In the genomic region with DNA sequence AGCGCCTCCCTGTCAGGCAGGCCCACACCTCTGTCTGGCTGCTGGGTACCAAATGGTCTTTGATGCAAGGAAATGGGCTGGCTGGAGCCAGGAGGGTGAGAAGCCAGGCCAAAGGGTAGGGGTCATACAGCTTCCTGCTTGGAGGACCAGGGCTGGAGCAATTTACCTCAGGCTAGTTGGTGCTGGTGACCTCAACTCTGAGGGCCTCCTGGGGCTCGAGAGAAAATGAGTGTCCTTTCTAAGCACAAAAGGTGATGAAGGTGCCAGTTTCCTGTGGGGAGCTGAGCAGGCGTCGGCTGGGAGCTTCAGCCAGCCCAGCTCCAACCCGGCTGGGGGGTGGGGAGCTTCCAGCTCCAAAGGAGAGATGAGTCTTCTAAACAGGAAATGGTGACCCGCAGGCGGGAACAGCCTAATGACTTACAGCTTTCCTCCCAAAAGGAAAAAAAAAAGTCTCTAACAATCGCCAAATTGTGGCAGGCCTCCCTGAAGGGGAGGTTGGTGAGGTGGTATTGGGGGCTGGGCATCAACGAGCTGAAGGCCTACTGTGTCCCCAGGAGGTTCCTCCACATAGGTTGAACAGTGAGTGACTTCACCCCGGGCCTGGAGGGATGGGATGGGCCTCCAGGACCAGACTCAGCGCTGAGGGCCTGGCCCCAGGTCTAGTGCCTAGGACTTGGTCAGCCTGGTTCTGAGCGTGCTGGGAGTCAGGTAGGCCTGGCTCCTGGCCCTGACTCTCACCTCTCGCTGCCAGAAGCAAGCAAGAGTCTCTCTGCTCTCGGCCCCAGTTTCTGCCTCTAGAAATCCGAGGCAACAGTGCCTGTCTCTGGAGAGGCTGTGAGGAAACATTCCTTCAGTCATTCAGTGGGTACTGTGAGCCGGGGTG, we compare ENCODE assay signal across 8 mouse cellular contexts. TPM values are rescaled to one million over a fixed set of nuclear protein-coding genes. Genes with fewer than 3 reads are reported as not detected.
DNase-seq lines count a peak whose midpoint lies in the region; ATAC-seq lines count a peak whose summit lies in the region.

No protein-coding gene starts in this region.

- DNase-seq in adrenal gland, postnatal 10 days = peak; percentile 64
- peak; percentile 89 for DNase-seq in embryonic facial prominence, embryonic 14.5 days (ENCODE audit: low spot score)
- DNase-seq in heart, postnatal 14 days = peak; percentile 60 to 65
- peak; percentile 76 to 78 for DNase-seq in kidney, postnatal 36 days
- DNase-seq in natural killer cell, adult 2 months (ENCODE audit: low spot score in 2 of 2) = no peak
- no peak for DNase-seq in layer of hippocampus, adult 8-10 months (ENCODE audit: low spot score in 2 of 2)

- H3K4me2 ChIP-seq in embryonic facial prominence, embryonic 14.5 days (ENCODE audit: low read depth, low read length) = peak overlapping the region; percentile 89
- no peak overlapping the region for H3K4me2 ChIP-seq in midbrain, embryonic 13.5 days (replicated peaks)

- ATAC-seq in embryonic facial prominence, embryonic 14.5 days (ENCODE audit: low read depth) = no peak
- ATAC-seq in midbrain, embryonic 13.5 days = no peak
- no peak for ATAC-seq in inflammation-experienced regulatory T-cells, adult 6 months

- peaks cover 40% of the 10 kb centered on the region for H3K36me3 ChIP-seq in embryonic facial prominence, embryonic 14.5 days (ENCODE audit: control insufficient read depth, insufficient read depth, low read length)
- no peaks in the 10 kb centered on the region for H3K36me3 ChIP-seq in midbrain, embryonic 13.5 days

- H3K9me3 ChIP-seq in embryonic facial prominence, embryonic 14.5 days (ENCODE audit: control insufficient read depth, low read length) = no peaks in the 10 kb centered on the region
- no peaks in the 10 kb centered on the region for H3K9me3 ChIP-seq in midbrain, embryonic 13.5 days

- peak overlapping the region; percentile 77 for H3K9ac ChIP-seq in embryonic facial prominence, embryonic 14.5 days (ENCODE audit: low read depth, low read length)
- no peak overlapping the region for H3K9ac ChIP-seq in midbrain, embryonic 13.5 days (replicated peaks)

- peak overlapping the region; percentile 95 for H3K27ac ChIP-seq in embryonic facial prominence, embryonic 14.5 days (replicated peaks; ENCODE audit: low read depth, low read length)
- 0 out of 2 replicates have a peak overlapping the region, but pooled peaks have one; percentile 6 for H3K27ac ChIP-seq in midbrain, embryonic 13.5 days

- H3K4me3 ChIP-seq in embryonic facial prominence, embryonic 14.5 days (ENCODE audit: low read depth, low read length) = peak overlapping the region; percentile 18
- no peak overlapping the region for H3K4me3 ChIP-seq in midbrain, embryonic 13.5 days (replicated peaks)

- peaks cover 47% of the 10 kb centered on the region for H3K4me1 ChIP-seq in embryonic facial prominence, embryonic 14.5 days (ENCODE audit: control insufficient read depth, insufficient read depth, low read length)
- H3K4me1 ChIP-seq in midbrain, embryonic 13.5 days (replicated peaks) = peaks cover 42% of the 10 kb centered on the region

- 10% methylated on average over 16 of the region's 16 CpGs for WGBS in embryonic facial prominence, embryonic 14.5 days
- WGBS in midbrain, embryonic 13.5 days = 47% methylated on average over 16 of the region's 16 CpGs

- no peaks in the 10 kb centered on the region for H3K27me3 ChIP-seq in embryonic facial prominence, embryonic 14.5 days (replicated peaks; ENCODE audit: control insufficient read depth, insufficient read depth, low read length)
- peaks cover 33% of the 10 kb centered on the region for H3K27me3 ChIP-seq in midbrain, embryonic 13.5 days

- intact Hi-C loops in heart, postnatal 14 days (cut with DNase I) = loop anchor here (2.0 kb wide), 1 partner anchor 21 kb away; no protein-coding TSS in a partner anchor

RNA-seq across cellular contexts. Expression of a gene that starts 5.4 kb away (rescaled TPM):
- total RNA-seq in adrenal gland, postnatal 10 days (2021) = 1 to 10 TPM; 6.2 to 8.5 TPM
- polyA plus RNA-seq in embryonic facial prominence, embryonic 14.5 days (2014; fragmentation: Nextera tagmentation; extraction: Ambion mirVana) = 64.1 and 69.7 TPM in 2 replicates
- total RNA-seq in heart, postnatal 14 days (2021) = 1 to 10 TPM; 3.0 to 3.1 TPM
- polyA plus RNA-seq in midbrain, embryonic 13.5 days (2015; fragmentation: Nextera tagmentation; extraction: Ambion mirVana) = 5.4 and 5.8 TPM in 2 replicates
- not detected for polyA plus RNA-seq in inflammation-experienced regulatory T-cells, adult 6 months (2017; shearing (Covaris generic))
- 1 to 10 TPM in 1 of 4 experiments, under 1 TPM in 3; 0.28 to 1.1 (median 0.53) TPM for total RNA-seq in layer of hippocampus, adult 8-10 months (2022)

RNA-seq across cellular contexts. Expression of a gene that starts 50.7 kb away (rescaled TPM):
- 10 to 100 TPM; 26.5 to 28.9 TPM for total RNA-seq in adrenal gland, postnatal 10 days (2021)
- 13.0 and 14.2 TPM in 2 replicates for polyA plus RNA-seq in embryonic facial prominence, embryonic 14.5 days (2014; fragmentation: Nextera tagmentation; extraction: Ambion mirVana)
- 10 to 100 TPM; 18.2 to 20.9 TPM for total RNA-seq in heart, postnatal 14 days (2021)
- 25.1 and 30.2 TPM in 2 replicates for polyA plus RNA-seq in midbrain, embryonic 13.5 days (2015; fragmentation: Nextera tagmentation; extraction: Ambion mirVana)
- polyA plus RNA-seq in inflammation-experienced regulatory T-cells, adult 6 months (2017; shearing (Covaris generic)) = 10 to 100 TPM in 2 of 3 experiments, 1 to 10 TPM in 1; 9.6 to 16.5 (median 12.2) TPM
- 10 to 100 TPM; 70.1 to 86.1 (median 77.0) TPM for total RNA-seq in layer of hippocampus, adult 8-10 months (2022)

RNA-seq across cellular contexts. Expression of a gene that starts 50.9 kb away (rescaled TPM):
- 10 to 100 TPM; 51.0 to 55.9 TPM for total RNA-seq in adrenal gland, postnatal 10 days (2021)
- 65.3 and 75.0 TPM in 2 replicates for polyA plus RNA-seq in embryonic facial prominence, embryonic 14.5 days (2014; fragmentation: Nextera tagmentation; extraction: Ambion mirVana)
- total RNA-seq in heart, postnatal 14 days (2021) = 10 to 100 TPM; 50.7 to 52.1 TPM
- 154 and 165 TPM in 2 replicates for polyA plus RNA-seq in midbrain, embryonic 13.5 days (2015; fragmentation: Nextera tagmentation; extraction: Ambion mirVana)
- 100 to 1,000 TPM; 145 to 194 (median 193) TPM for polyA plus RNA-seq in inflammation-experienced regulatory T-cells, adult 6 months (2017; shearing (Covaris generic))
- total RNA-seq in layer of hippocampus, adult 8-10 months (2022) = 10 to 100 TPM; 52.1 to 56.4 (median 52.9) TPM

Comparison
In these comparisons a context has a peak if more than half of its experiments do, and no peak if none do; other contexts are left out.
1. DNase-seq: peak in adrenal gland, postnatal 10 days (single experiment), embryonic facial prominence, embryonic 14.5 days (single experiment), heart, postnatal 14 days (2 of 2) and kidney, postnatal 36 days (2 of 2); none in natural killer cell, adult 2 months (0 of 2) and layer of hippocampus, adult 8-10 months (0 of 2).